Mouse (Mus musculus): ENCODE measurements around the gene Calm3. TPM values are rescaled to one million over a fixed set of nuclear protein-coding genes. Genes with fewer than 3 reads are reported as not detected.

Gene Calm3
- polyA plus RNA-seq, 1 experiment from 2014 or later: 237 TPM

DNA sequence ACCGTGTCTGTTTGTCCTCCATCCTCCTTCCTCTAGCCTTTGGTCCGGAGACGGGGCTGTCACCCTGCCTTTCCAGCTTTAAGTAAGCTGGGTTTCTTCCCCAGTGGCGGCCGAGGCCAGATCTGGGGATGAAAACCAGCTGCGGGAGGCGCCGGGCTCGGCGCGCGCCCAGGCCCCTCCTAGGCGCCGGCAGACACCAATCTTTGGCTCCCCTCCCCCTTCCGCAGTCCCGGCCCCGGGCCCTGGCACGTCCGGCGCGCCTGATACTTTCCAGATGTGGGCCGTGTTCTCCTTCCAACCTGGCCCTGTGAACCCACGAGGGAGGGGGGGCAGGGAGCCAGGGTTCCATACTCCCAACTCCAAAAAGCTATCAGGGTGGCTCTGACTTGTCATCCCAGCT lies 33.0 kb downstream of the Calm3 start:
- DNase-seq (ENCODE audit: low read depth, low spot score): no peak

DNA sequence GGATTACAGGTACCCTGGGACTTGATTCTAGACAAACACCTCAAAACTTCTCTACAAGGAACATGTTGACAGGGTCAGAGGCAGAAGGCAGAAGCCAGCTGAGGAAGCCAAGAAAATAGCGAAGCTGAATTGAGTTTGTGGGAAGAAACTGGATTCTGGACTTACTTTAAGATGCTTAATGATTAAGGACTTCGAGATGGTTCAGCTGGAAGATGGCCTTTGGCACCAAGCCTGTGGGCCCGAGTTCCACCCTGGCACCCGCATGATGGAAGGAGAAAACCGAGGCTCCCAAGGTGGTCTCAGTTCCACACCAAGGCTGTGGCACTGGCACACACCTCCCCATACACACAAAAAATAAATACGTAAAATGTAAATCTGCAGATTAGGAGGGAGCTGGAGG lies 33.4 kb downstream of the Calm3 start:
- TF ChIP-seq CTCF (IDR thresholded peaks at IDR 0.05): no peak
- no peak for ATAC-seq
- in situ Hi-C loops (cut with MboI; ENCODE audit: low pct_unique_long_range_greater_than_20kb): no loop called here
- POLR2A ChIA-PET: no interaction called here
- peaks cover 8% of the 10 kb centered on the region for H3K27me3 ChIP-seq
- CTCF ChIA-PET: interaction anchor here (0.7 to 1.7 kb wide), 4 partner anchors 16 to 36 kb away, joined by 3 to 5 read pairs (median 4); no protein-coding TSS in a partner anchor
- no peak for DNase-seq (ENCODE audit: low read depth, low spot score)

More for the DNA sequence above, 33.0 kb downstream of the Calm3 start:
- TF ChIP-seq CTCF (IDR thresholded peaks at IDR 0.05): no peak
- ATAC-seq: no peak
- CTCF ChIA-PET: interaction anchor here (0.7 to 1.6 kb wide), 4 partner anchors 16 to 36 kb away, joined by 3 to 17 read pairs (median 4); partner anchors contain the start of gene Dact3
- in situ Hi-C loops (cut with MboI; ENCODE audit: low pct_unique_long_range_greater_than_20kb): no loop called here
- POLR2A ChIA-PET: no interaction called here
- H3K27me3 ChIP-seq: peaks cover 8% of the 10 kb centered on the region

- TF ChIP-seq CTCF (IDR thresholded peaks at IDR 0.05): no peak
- ChIA-PET POLR2A (no interaction called here), CTCF (no interaction called here)
- in situ Hi-C loops (cut with MboI; ENCODE audit: low pct_unique_long_range_greater_than_20kb): no loop called here
- no peak for ATAC-seq
- no peak for DNase-seq (ENCODE audit: low read depth, low spot score)
- no peaks in the 10 kb centered on the region for H3K27me3 ChIP-seq
These were observed 38.0 kb downstream of the Calm3 start for GRCm38 (mm10) chr7:16885905-16886304.

DNA sequence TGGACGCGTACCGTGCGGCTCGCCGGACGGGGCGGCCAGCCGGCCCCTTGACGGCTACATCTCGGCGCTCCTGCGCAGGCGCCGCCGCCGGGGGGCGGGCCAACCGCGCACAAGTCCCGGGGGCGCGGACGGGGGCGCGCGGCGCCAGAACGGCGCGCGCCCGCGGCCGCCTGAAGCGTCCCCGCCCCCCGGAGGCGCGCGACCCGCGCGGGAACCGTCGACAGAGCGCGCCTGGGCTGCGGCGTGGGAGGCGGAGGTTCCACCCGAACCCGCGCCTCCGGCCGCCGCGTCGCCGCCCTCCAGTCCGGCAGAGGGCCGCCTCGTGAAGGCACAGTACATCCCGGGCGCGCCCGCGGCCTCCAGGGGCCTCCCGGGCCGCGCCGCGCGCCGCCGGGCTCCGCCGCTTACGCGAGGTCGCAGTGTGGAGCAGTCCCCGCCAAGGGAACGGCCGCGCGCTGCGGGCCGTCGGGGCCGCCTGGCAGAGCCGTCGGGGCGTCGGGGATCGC lies 38.6 kb downstream of the Calm3 start:
- in situ Hi-C loops (cut with MboI; ENCODE audit: low pct_unique_long_range_greater_than_20kb): no loop called here
- H3K27me3 ChIP-seq: no peaks in the 10 kb centered on the region
- no peak for ATAC-seq
- no peak for TF ChIP-seq CTCF (IDR thresholded peaks at IDR 0.05)
- DNase-seq (ENCODE audit: low read depth, low spot score): no peak
- ChIA-PET POLR2A (no interaction called here), CTCF (no interaction called here)

GRCm38 (mm10) chr7:16884334-16884733 lies 39.6 kb downstream of the Calm3 start:
- DNase-seq (ENCODE audit: low read depth, low spot score) (no peak), ATAC-seq (no peak)
- H3K27me3 ChIP-seq: no peaks in the 10 kb centered on the region
- in situ Hi-C loops (cut with MboI; ENCODE audit: low pct_unique_long_range_greater_than_20kb): no loop called here
- POLR2A ChIA-PET: no interaction called here
- TF ChIP-seq CTCF (IDR thresholded peaks at IDR 0.05): no peak
- CTCF ChIA-PET: interaction anchor here (0.7 kb wide), 1 partner anchor 10 kb away, joined by 3 read pairs; the partner anchor contains the start of gene Dact3

- in situ Hi-C loops (cut with MboI; ENCODE audit: low pct_unique_long_range_greater_than_20kb): no loop called here
- H3K27me3 ChIP-seq: no peaks in the 10 kb centered on the region
- POLR2A ChIA-PET: no interaction called here
- DNase-seq (ENCODE audit: low read depth, low spot score) (no peak), ATAC-seq (no peak)
- CTCF ChIA-PET: interaction anchor here (1.0 to 1.4 kb wide), 3 partner anchors 9 to 17 kb away, joined by 3 to 5 read pairs (median 4); partner anchors contain the start of gene Gng8
- TF ChIP-seq CTCF (IDR thresholded peaks at IDR 0.05): no peak
These were observed 40.8 kb downstream of the Calm3 start for GRCm38 (mm10) chr7:16883162-16883561.

DNA sequence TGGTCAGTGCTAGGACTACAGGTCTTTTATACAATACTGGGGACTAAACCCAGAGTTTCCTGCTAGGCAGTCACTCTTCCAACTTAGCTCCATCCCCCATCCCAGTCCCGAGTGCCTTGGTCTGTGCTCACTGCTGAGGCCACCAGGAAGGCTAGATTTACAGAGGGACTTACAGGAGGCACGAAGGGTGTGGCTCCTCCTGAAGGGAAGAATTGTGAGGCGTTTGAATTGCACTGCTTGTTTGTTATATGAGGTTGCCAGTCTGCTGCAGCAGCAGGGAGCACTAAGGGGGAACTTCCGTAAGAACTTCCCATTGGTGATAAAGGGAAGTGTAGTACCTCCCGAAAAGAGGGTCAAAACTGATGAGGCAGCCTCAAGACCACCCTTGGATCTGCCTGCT lies 43.3 kb downstream of the Calm3 start:
- POLR2A ChIA-PET: no interaction called here

GRCm38 (mm10) chr7:16879796-16880547 lies 43.9 kb downstream of the Calm3 start:
- no peak for ATAC-seq
- no peaks in the 10 kb centered on the region for H3K27me3 ChIP-seq
- no peak for DNase-seq (ENCODE audit: low read depth, low spot score)
- CTCF ChIA-PET: no interaction called here
- POLR2A ChIA-PET: no interaction called here
- in situ Hi-C loops (cut with MboI; ENCODE audit: low pct_unique_long_range_greater_than_20kb): no loop called here
- no peak for TF ChIP-seq CTCF (IDR thresholded peaks at IDR 0.05)

More for the DNA sequence above, 43.3 kb downstream of the Calm3 start:
- no peak for TF ChIP-seq CTCF (IDR thresholded peaks at IDR 0.05)
- CTCF ChIA-PET: interaction anchor here (1.7 kb wide), 1 partner anchor 11 kb away, joined by 5 read pairs; the partner anchor contains the start of gene Gng8
- in situ Hi-C loops (cut with MboI; ENCODE audit: low pct_unique_long_range_greater_than_20kb): no loop called here
- no peak for ATAC-seq
- H3K27me3 ChIP-seq: no peaks in the 10 kb centered on the region
- DNase-seq (ENCODE audit: low read depth, low spot score): no peak

DNA sequence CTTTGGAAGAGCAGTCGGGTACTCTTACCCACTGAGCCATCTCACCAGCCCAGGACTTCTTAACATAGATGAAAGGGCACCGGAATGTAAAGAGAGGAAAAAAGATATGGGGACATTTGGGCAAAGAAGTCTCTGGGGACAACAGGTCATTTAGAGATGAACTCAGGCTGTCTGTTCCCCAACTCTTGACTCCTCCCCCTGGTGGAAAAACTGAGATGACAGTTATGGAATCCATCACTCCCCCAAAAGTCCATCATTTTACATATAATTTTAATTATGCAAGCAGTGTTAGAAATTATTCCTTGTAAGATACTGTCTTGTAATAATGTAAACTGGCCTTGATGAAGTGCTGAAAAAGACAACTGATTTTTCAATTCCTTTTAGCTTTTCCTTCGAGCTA lies 46.2 kb downstream of the Calm3 start:
- in situ Hi-C loops (cut with MboI; ENCODE audit: low pct_unique_long_range_greater_than_20kb): no loop called here
- ATAC-seq: no peak
- no peak for TF ChIP-seq CTCF (IDR thresholded peaks at IDR 0.05)
- CTCF ChIA-PET: no interaction called here
- DNase-seq (ENCODE audit: low read depth, low spot score): no peak
- POLR2A ChIA-PET: no interaction called here
- H3K27me3 ChIP-seq: no peaks in the 10 kb centered on the region

DNA sequence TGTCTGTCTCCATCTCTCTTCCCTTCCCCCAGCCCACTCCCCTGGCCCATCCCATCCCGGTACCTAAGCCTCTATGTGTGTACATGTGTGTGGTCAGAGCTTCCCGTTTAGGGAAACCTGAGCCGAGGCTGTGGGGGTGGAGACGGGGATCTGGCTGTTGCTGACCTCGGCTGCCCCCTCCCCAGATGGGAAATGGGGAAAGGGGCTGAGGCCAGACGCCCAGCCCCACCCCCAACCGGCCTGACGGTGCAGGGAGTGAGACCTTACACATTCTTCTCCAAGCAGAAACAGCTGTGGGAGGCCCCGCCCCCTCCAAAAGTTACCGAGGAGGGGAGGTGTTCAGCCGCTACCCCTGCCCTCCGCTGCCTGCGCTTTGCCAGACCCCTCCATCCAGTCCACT lies 47.3 kb downstream of the Calm3 start:
- in situ Hi-C loops (cut with MboI; ENCODE audit: low pct_unique_long_range_greater_than_20kb): no loop called here
- POLR2A ChIA-PET: no interaction called here
- no peaks in the 10 kb centered on the region for H3K27me3 ChIP-seq
- no peak for DNase-seq (ENCODE audit: low read depth, low spot score)
- TF ChIP-seq CTCF (IDR thresholded peaks at IDR 0.05): no peak
- ATAC-seq: no peak
- CTCF ChIA-PET: interaction anchor here (0.7 kb wide), 1 partner anchor 475 kb away, joined by 3 read pairs; no protein-coding TSS in a partner anchor

DNA sequence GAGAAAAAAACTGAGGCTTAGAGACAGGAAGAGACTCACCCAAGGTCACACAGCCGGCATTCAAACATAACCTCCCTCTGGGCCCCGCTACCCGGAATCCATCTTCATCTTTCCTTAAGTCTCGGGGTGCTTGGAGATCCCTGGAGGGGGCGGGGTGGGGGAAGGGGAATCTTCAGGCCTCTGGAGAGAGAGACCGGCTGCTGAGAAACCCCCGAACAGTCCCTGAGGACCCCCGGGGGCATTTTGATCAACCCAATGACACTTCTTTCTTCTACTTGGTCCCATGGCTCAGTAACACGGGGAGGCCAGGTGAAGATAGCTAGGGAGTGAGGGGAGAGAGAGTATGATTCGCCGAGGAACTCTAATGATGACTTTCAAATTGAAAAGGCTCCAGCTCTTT lies 47.9 kb downstream of the Calm3 start:
- TF ChIP-seq CTCF (IDR thresholded peaks at IDR 0.05): no peak
- ATAC-seq (no peak), DNase-seq (ENCODE audit: low read depth, low spot score) (no peak)
- in situ Hi-C loops (cut with MboI; ENCODE audit: low pct_unique_long_range_greater_than_20kb): no loop called here
- no peaks in the 10 kb centered on the region for H3K27me3 ChIP-seq
- POLR2A ChIA-PET: no interaction called here
- CTCF ChIA-PET: interaction anchor here (0.7 kb wide), 1 partner anchor 475 kb away, joined by 3 read pairs; no protein-coding TSS in a partner anchor
